Mouse (Mus musculus) embryo, embryonic 10 days (tissue): ENCODE data around the gene Rcan1.

Experiments used
- DNase-seq: peaks from one replicate; pipeline ENCODE4 v3.0.0-alpha.2; 2015; ENCODE audit warnings: low spot score

Rcan1 gene

DNA sequence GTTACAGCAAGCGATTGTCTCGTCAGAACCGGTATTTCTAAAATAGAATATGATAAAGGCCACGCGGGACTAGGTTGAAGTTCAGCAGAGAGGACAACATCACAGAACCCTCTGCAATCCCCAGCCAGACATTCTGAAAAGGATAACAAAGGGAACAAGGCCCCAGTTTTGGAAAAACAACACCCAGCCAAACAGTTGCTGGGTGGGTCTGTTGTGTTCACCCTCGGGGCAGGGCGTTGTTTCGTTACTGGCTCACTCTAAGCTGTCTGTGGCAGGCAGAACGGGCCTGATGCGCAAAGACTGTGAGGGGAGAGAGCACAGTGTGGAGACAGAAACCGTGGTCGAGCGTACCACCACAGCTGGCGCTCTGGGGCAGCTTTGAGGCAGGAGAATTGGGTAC, 2.2 kb downstream of the Rcan1 start:
- DNase-seq = no peak

DNA sequence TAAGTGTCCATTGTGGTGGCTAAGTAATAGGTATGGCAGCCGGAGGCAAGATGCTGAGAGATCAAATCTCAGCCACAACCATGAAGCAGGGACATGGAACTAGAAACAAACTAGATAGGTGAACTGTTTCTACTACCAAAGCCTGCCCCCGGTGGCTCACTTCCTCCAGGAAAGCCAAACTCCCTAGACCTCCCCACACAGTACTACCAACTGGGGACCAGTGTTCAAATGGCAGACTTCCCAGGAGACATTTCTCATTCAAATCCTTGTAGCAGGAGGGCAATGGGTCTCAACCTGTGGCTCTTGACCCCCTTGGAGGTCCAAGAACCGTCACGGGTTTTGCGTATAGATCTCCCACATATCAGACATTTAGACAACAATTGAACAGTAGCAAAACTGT, 3.6 kb downstream of the Rcan1 start:
- no peak for DNase-seq

DNA sequence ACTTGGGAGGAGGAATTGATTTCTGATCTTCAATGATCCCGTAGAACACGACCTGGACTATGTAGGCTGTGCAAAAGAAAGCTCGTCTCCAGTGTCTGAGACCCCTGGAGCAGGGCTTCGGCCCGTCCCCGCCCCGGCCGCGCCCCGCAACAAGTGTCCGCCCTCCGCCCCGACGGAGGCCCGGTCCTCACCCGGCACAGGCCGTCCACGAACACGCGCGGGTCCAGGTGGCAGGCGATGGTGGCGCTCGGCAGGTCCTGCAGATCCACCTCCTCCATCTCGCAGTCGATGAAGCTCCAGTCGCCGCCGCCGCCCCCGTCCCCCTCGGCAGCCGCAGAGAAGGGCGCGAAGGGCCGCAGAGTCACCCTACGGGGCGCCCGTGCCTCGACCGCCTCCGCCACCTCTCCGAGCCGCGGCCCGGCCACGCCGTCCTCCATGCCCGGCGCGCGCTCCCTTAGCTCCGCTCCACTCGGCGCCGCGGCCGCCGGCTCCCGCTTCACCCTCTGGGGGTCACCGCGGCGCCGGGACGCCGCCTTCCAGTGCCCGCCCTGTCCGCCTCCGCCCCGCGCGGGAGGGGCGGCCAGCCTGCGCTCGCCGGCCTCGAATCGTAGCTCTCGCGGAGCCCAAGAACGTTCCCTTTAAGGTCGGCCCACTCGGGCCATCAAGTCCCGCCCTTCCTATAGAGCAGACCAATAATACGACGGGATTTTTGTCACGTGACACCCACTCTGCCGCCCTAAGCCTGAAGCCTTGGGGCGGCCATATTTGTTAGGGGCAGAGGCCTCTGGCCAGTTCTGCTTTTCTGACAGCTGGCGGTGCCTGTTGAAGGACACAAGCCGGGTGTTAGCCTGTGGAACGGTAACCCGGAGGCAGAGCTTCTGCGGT, 4.8 kb downstream of the Rcan1 start:
- DNase-seq = peak; percentile 98

DNA sequence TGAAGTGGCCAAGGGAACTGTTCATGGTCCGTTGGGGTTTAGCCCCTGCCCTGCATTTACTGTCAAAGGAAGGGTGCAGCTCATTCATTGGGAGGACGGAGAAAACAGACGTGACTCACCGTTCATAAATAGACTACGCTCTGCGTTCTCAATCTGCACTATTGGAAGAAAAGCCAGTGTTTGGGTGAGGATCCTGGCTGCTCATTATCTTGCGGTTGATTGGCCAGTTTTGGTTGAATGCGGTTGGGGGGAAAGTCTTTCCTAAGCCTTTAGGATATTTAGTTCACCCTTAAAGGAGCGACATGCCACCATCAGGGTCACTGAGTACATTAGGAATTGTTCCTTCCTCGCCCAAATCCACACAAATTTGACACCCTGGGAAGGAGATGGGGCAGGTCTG, 5.4 kb downstream of the Rcan1 start:
- no peak for DNase-seq

DNA sequence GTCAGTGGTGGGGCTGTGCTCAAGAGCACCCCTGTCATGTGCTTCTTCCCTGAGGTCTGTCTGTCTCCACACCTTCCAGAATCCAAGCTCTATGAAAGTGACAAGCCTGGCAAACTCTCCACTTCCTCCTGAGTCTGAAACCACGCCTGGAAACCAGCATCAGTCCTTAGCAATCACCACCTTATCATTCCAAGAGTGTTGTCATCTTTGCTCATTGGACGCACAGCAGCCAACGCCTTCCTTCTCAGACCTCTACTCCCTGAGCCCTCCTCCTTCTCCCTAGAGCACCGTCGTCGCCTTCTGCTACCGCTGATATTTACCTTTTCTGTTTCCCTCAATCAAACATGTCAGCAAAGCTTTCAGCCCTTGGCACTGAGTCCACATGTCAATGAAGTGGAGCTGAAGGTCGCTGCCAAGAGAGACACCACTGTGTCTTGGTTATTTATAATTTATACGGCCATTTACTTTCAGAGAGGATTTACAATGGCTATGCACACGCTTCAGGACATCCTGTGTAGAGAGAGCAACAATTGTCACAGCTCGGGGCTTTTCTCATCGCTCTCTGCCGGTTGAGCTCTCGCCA, 6.2 kb downstream of the Rcan1 start:
- DNase-seq = no peak

DNA sequence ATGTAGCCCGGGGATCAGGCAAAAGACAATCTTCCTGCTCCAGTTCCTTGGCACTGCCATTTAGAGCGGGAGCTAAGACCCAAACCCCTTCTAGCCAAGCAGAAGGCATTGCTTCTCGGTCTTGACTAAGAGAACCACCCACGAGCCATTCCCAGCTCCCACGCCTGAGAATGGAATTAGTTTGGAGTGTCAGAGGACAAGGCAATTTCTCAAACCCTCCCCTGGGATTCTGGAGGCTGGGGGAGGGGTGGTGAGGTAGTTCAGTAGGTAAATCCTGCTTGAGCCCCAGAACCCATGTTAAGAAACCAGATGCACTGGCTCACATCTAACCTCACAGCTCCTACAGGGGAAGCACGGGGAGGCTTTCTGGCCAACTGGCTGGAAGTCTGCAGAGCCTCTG, 9.3 kb downstream of the Rcan1 start:
- DNase-seq = no peak

DNA sequence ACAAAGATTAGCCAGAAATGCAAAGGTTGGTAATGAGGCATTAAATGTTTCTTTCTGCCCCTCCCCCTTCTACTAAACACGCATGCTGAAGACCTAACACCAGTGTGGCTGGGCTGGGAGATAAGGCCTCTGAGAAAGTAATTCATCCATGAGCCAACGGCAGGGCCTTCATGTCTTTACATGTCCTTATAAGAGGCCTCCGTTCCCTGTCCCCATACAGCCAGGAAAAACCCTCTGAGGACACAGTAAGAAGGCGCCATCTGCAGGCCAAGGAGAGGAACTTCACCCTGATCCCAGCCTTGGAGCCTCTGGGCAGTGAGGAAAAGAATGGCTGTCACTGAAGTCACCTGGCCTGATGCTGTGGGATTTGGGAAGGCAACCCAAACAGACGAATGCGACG, 13.1 kb downstream of the Rcan1 start:
- peak; percentile 84 for DNase-seq

DNA sequence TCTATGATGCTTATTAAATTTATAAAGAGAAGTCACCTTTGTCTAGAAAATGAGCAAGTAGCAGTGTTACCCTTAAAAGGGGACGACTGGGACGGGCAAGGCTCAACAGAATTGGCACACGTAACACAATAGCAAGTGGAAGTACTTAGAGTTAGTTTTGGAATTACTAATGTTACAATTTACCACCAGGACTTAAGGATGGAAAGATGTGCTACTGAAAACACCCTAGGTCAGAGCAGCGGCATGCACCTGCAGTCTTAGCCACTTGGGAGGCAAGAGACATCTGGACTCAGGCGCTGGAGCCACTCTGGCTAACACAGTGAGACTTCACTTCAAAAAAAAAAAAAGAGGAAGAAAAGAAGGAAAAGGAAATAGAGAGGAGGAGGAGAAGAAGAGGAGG, 14.7 kb downstream of the Rcan1 start:
- DNase-seq = no peak

DNA sequence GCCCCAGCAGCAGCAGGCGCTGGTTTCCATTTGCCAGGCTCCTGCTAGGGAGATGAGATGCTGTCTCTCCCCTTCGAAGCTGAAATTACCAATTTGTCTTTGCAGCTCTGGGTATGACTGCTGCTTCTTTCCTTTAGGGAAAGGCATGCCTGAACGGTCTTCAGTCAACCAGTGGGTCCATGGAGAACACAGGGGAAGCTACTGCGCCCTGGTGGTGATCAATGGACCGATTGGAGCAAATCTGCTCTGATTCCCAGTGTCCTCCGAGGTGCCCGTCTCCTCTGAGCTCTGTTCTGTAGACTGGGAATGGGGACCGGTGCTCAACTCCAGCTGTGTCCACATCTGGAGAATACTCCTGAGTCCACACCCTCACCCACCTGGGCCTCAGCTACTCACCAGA, 15.2 kb downstream of the Rcan1 start:
- DNase-seq = peak; percentile 25

DNA sequence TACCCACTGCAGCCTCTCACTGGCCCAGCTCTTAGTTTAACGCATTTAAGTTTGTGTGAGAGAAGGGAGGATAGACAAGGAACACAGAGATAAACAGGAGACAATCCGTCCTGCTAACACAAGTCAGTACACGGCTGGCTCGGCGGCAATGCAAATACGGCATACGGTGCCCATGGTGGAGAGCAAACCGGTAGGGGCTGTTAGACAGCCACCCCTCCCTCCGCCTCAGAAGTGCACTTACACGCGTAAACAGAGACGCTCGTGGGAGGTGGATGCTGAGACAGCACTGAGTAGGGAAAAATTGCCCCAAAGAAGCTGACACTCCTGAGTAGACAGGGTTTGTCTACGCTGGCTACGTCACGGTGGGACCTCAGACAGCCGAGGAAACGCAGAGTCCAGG, 16.2 kb downstream of the Rcan1 start:
- no peak for DNase-seq

DNA sequence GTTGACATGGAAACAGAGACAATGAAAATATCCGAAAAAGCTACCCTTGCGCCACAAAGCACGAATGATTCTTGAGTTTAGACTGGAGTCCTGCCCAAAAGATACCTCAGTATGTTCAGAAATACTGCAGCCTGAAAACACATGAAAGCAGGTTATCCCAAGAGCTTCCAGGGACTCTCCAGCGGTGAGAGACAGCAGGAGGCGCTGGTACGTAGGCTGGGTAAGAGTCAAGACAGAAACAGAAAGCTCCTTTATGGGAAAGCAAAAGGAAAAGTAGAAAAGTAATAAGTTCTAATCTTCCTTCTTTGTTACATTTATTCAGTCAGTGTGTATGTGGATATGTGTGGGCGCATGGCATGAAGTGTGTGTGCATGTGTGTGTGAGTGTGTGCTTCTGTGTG, 16.7 kb downstream of the Rcan1 start:
- DNase-seq = no peak

DNA sequence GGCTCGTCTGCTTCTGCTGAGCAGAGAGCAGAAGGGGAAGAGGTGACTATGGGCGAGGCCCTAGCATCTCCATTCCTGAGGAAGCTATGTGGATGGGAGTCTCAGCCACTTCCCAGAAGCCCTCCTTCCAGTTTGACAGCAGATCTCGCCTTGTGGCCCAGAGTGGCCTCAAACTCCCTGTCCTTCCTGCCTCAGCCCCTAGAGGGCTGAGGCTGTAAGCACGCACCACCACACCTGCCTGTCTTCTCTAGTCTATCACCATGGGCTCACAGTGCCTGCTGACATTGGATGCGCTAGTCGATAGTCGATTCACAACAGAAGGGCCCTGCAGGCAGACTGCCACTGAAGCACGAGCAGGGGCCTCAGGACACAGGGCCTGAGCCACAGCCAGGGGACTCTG, 18.1 kb downstream of the Rcan1 start:
- peak; percentile 26 for DNase-seq

DNA sequence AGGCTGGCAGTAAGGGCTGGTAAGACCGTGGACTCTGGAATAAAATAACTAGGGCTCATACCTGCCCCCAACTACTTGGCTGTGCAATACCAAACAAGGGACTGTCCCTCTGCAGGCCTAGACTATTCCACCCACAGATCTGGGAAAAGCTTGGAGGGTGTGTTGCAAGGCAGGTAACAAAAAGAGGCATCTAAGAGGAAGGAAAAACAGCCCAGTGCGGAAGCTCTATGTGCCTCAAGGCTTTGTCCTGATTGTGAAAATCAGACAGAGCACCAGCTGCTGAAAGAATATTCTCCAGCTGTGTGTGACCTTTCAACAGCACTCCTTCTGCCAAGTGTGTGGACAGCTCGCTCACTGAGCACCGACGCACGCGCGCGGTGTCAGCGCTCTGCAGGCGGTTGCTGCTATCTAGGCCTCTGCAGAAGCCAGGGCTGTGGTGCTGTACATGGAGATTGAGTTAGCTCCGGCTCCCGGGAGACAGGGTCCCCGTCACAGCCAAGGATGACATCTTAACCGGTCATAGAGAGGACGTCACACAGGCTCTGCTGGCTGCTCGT, 19.1 kb downstream of the Rcan1 start:
- no peak for DNase-seq

DNA sequence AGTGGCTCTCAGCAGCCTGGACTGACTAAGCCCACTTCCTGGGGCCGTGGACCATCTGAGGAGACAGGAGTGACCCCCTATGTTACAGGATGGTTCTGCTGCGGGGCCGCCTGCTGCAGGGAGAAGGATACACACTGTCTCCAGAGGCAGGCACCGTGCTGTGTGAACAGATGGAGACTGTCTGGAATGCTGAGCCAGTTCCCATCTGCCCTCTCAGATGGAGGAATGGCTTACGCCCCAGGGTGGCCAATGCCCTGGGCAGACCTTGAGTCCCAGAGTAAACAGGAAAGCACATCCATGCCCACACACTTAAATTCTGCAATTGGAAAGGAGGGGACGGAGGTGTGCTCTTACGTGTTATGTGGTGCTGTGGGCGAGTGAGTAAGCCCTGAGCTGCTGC, 20.3 kb downstream of the Rcan1 start:
- no peak for DNase-seq

DNA sequence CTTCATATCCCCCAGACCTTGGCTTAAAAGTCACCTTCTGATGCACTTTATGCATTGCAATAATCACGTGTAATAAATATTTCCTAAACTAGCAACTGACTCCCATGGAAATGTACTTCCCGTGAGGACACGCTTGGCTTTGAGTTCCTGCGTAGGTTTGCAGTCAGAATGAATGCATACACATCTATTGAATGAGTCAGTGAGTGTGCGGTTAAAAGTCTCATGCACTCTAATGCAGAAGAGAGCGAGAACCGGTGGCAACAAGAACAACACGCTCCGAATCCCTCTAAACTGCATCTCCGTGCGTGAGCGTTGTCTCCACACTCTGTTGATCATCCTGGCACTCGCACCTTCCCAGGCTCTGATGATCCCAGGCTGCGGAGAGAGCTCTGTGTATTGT, 21.6 kb downstream of the Rcan1 start:
- no peak for DNase-seq

DNA sequence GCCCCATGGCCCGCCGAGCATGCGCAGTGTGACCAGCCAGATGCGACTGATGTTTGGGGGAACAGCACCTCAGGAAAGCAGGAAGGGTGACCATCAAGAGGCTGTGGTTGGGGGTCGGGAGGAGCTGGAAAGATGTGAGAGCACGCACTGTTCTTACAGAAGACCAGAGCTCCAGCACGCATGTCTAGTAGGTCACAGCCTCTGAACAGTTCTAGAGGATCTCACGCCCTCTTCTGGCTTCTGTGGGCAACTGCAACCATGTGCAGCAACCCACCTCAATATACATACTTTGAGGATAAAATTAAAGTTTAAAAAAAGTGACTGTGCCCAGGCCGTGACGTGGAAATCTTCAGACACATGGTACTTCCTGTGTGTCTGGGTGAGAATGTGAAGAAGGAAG, 25.3 kb downstream of the Rcan1 start:
- peak; percentile 79 for DNase-seq

DNA sequence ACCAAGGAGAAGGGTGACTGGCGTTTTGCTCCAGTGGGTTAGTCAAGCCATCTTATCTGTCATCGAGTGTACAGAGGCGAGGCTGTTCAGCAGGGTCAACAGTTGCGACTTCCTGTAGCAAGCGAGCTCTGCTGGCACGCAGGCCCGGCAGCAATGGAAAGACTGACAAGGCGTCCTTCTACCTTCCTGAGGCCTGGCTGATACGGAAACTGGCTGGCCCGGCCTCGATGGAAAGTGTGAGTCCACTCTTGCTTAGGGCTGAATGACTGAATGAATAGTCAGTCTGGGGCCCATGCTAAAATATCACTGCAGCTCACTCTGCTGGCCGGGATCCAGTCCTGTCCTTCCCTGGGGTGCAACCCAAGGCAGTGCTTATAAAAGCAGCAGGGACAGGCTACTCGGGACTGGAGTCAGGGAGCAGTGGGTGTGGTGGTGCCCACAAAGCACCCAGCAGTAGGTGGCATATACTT, 27.0 kb downstream of the Rcan1 start:
- peak; percentile 34 for DNase-seq

DNA sequence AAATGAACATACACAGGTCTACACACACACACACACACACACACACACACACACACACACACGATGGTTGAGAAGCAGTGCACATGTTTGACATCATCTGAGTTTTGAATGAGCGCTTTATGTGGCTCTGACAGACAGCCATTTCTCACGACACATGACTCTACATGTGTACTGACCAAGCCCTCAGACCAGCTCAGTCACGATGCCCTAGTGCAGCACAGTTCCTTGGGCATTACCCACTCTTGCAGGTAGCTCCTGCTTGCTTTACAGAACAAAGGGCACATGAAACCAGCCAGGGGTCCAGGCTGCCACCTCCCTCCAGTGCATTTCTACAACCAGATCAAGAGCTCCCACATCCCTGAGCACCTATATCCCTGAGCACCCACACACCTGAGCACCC, 27.7 kb downstream of the Rcan1 start:
- DNase-seq = no peak

DNA sequence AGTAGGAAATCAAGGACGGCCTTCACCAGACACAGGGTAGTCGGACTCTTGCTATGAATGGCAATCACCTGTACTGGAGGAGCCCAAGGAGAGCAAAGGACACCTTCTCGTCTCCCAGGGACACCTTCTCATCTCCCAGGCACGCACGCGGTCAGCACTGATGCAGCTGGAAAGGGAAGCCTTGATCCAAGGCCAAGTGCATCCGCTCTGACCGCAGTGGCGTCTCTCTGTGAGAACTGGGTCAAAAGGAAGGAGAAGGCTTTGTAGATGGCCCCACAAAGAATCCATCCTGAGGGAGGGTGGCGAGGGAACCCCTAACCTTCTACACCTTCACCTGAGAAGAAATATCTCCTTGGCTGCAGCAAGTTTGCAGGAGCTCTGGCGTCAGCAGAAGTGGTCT, 28.5 kb downstream of the Rcan1 start:
- no peak for DNase-seq

DNA sequence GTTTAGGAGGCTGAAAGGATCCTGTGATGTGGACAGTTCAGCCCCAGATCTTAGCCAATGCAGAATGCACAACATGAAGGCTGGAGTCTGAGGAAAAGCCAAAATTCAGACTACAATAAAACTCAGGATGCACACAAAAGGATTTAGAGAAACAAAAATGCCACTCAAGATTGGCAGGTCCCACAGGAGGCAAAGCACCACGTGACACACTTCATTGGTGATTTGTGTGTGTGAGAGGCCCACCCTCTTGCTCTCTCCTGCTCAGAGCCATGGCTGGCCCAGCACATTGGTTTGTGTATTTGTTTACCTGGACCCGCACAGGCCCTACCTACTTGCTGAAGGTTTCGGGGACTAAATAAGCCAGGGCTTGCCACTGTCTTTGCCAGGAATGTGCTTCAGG, 29.5 kb downstream of the Rcan1 start:
- no peak for DNase-seq

DNA sequence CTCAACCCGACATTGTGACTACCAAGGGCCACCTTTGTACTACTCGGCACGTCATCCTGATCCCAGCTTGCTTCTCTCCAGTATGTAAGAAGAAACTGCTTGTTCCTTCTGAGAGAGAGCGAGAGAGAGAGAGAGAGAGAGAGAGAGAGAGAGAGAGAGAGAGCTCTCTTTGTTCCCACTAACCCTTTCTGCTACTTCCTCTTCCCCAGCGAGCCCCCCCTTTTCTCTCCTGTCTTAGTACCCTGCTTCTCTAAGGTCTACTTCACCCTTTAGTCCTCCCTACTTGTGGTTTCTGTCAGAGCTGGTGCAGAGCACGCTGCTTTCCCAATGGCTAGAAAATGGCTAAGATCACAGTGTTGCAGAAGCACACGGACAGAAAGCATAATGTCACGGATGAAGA, 30.4 kb downstream of the Rcan1 start:
- DNase-seq = no peak

DNA sequence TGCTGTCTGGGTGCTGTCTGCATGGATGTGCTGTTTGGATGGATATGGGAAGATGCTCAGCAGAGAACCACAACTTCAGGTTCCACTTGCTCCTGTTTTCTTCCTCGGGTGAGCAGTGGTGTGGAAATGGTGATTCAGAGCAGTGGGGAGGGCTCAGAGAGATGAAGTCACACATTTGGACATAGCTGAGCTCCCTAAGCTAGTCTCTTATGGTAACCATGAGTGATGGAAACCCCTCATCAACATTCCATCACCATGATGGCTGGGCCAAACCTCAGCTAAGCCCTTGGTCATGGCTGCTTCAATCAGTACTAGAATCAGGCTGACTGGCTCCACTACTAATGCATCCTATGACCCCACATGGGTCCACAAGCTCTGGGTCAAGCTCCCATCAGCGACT, 30.9 kb downstream of the Rcan1 start:
- no peak for DNase-seq

DNA sequence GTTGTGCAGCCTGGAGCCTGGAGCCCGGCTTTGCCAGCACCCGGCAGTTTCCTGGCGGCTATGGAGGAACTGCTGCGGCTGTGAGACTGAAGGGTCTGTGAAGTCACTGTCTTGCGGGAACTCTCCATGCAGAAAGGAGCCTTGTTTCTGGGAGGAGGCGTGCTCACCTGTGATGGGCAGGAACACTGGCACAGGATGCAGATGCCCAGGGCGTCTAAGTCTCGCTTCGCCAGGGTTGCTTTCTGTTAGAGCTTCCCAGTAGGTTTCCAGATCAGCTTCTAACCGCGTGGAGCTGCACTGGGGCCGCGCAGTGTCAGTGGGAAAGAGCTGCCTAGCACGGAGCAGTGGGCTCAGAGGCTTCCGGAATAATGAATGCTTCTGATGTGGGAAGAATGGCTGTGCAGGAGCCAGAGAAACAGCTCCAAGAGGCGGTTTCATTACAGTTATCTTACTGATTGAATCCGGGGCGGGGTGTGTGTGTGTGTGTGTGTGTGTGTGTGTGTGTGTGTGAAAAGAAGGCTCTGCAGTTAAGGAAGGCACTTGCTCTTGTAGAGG, 35.2 kb downstream of the Rcan1 start:
- no peak for DNase-seq
